Mouse (Mus musculus) cerebellum, adult 2 months (tissue): ENCODE data around the gene Pak6. TPM values are rescaled to one million over a fixed set of nuclear protein-coding genes. Genes with fewer than 3 reads are reported as not detected.

ENCODE experiments used
- DNase-seq, 2 experiments: peaks; one replicate each; pipeline ENCODE4 v3.0.0; 2021
- H3K27ac ChIP-seq: fragments of 200-500 bp; 2 replicates; pipeline ENCODE4 v1.5.1; 2012; ENCODE audit warnings: low read length, control low read depth, inconsistent platforms; ENCODE audit not compliant: insufficient read depth
- H3K27me3 ChIP-seq: fragments of 200-500 bp; 2 replicates; pipeline ENCODE4 v1.6.1; 2012; ENCODE audit warnings: inconsistent platforms, mild to moderate bottlenecking, low read length, moderate library complexity; ENCODE audit not compliant: control insufficient read depth, insufficient read depth
- H3K4me1 ChIP-seq: fragments of 200-500 bp; 2 replicates; pipeline ENCODE4 v1.6.1; 2011; ENCODE audit warnings: low read length; ENCODE audit not compliant: control insufficient read depth, insufficient read depth
- H3K4me3 ChIP-seq: fragments of 200-500 bp; replicated peaks from 2 replicates; pipeline ENCODE3; 2011; ENCODE audit warnings: mild to moderate bottlenecking, low read depth, low read length, control low read depth; ENCODE audit not compliant: insufficient read depth
- CTCF ChIP-seq: fragments of 200-500 bp; IDR thresholded peaks from 2 replicates; pipeline ENCODE4 v1.5.1; 2011; ENCODE audit warnings: low read depth, mild to moderate bottlenecking, control low read depth, low read length, moderate library complexity, borderline replicate concordance; ENCODE audit not compliant: insufficient read depth
- POLR2A ChIP-seq: fragments of 200-500 bp; IDR thresholded peaks from 2 replicates; pipeline ENCODE4 v1.6.1; 2011; ENCODE audit warnings: low read length, control low read depth, borderline replicate concordance; ENCODE audit not compliant: insufficient read depth
- WGBS: fragments of 180-500 bp; shearing (Covaris S2); methylation state at CpG from one replicate; pipeline ENCODE4 v1.1.7; 2018; 5-methylcytosine and 5-hydroxymethylcytosine counted together
- polyA plus RNA-seq: library from polyadenylated mRNA; depleted of rRNA; stranded (reverse); fragments of >200 nt; gene quantifications from 2 replicates; pipeline ENCODE4 v1.2.3, GENCODE M21; 2012

Gene Pak6
- polyA plus RNA-seq, 1 experiment, result 6.4 TPM

DNA sequence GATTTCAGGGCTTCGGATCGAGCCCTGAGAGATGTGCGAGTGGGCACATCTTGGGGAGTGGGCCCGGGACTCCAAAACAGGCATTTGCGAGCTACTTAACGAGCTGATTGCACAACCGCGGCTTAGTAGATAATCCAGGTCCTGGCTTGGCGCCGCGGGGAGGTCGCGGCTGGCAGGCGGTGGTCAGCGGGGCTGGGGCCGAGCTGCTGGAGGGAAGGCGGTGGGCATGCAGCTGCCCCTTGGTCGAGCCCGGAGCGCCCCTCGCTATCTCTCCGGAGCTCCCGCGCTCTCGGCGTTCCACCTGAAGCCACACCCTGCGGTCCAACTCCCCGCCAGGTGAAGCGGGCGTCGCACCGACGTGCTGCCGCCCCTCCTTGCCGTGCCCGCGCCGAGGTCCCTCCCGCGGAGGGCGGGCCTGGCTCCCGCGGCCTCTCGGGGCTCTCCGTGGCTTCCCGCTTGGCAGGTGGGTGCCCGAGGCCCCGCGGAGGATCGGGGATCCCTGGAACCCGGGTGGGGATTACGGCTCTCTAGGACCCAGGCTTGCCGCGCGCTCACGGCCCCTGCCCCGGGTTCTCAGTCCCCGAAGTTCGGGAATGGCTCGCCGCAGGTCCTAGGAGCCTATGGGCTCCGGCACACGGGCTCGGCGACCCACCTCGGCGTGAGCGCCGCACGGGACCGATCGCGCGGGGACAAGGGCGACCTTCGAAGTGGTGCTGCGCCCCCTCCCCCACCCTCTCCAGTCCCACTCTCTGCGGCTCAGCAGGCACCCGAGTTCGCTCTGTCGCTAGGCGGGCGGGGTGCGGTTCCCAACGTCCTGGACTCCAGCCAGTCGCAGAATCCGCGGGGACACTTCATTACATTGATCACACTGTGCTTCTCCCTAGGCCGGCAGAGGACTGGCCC is 14.0 kb downstream of the Pak6 start:
- peak; percentile 21 to 35 for DNase-seq
- no peaks in the 10 kb centered on the region for H3K4me1 ChIP-seq
- no peak overlapping the region for H3K27ac ChIP-seq
- peak overlapping the region; percentile 42 for H3K4me3 ChIP-seq
- TF ChIP-seq POLR2A (no peak), CTCF (no peak)
- 2% methylated on average over 89 of the region's 89 CpGs for WGBS
- H3K27me3 ChIP-seq, result no peaks in the 10 kb centered on the region

DNA sequence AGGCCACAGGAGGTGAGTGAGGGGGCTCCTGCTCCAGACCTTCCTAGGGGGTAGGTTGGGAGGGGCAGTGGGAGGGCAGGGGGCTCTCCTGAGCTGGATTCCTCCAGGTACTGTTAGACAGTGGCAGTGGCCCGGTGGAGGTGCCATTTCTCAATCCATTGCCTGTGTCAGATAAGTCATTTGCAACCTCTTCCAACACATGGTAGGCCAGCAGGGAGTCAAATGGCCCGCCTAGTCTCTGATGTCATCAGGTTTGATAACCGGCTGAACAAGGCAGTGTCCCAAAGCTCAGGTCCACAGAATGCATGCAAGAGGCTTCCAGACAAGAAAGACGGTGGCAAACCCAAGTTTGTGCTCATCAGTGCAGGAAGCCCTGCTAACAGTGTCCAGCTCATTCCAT is 14.7 kb downstream of the Pak6 start:
- no peak for TF ChIP-seq POLR2A
- TF ChIP-seq CTCF, result no peak
- no peak overlapping the region for H3K27ac ChIP-seq
- H3K4me1 ChIP-seq, result peaks cover 3% of the 10 kb centered on the region; the same call in 1 of the 2 replicates
- DNase-seq, result peak; percentile 62 to 71
- 5% methylated on average over 4 of the region's 4 CpGs for WGBS
- no peaks in the 10 kb centered on the region for H3K27me3 ChIP-seq
- H3K4me3 ChIP-seq, result peak overlapping the region; percentile 42

DNA sequence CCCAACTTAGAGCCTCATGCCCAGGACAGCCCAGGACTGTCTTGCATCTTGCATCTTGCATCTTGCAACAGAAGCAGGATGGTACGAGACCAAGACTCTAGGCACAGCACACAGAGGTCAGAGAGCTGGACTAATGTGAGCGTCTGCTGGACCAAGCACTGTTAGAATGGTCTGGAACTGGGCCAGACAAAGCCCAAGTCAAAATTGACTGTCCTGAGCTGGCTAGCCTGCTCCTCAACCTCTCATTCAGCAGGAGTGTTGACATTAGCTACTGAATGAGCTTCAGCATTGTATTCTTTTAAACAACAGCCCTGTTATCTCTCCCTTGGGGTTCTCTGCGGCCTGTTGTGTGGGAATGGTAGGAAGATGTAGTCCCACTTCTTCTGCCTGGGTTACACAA is 16.5 kb downstream of the Pak6 start:
- 92% methylated on average over 3 of the region's 3 CpGs for WGBS
- no peak overlapping the region for H3K4me3 ChIP-seq
- no peak for TF ChIP-seq CTCF
- no peak for TF ChIP-seq POLR2A
- no peak overlapping the region for H3K27ac ChIP-seq
- DNase-seq, result no peak
- H3K4me1 ChIP-seq, result peaks cover 3% of the 10 kb centered on the region; the same call in 1 of the 2 replicates
- no peaks in the 10 kb centered on the region for H3K27me3 ChIP-seq

DNA sequence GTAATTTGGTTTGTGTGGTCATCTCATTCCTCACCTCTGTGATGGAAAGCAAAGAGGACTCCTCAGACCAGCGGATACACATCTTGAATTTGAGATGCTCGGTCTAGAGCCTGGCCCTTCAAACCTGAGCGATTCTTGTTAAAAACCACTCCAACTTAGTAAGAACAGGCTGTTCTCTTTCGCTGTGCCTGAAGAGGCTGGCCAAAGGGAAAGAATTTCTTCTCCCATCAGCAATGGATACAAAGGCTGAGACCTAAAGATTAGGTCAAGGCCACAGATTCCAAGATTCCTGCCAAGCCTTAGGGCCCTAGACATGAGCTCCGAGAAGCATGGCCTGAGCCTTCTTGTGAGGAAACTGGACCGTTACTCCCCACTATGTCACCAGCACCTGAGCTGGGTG is 17.8 kb downstream of the Pak6 start:
- no peak overlapping the region for H3K27ac ChIP-seq
- peaks cover 3% of the 10 kb centered on the region; the same call in 1 of the 2 replicates for H3K4me1 ChIP-seq
- H3K27me3 ChIP-seq, result no peaks in the 10 kb centered on the region
- WGBS, result 94% methylated on average over 6 of the region's 6 CpGs
- no peak for DNase-seq
- no peak overlapping the region for H3K4me3 ChIP-seq
- TF ChIP-seq CTCF, result no peak
- no peak for TF ChIP-seq POLR2A

DNA sequence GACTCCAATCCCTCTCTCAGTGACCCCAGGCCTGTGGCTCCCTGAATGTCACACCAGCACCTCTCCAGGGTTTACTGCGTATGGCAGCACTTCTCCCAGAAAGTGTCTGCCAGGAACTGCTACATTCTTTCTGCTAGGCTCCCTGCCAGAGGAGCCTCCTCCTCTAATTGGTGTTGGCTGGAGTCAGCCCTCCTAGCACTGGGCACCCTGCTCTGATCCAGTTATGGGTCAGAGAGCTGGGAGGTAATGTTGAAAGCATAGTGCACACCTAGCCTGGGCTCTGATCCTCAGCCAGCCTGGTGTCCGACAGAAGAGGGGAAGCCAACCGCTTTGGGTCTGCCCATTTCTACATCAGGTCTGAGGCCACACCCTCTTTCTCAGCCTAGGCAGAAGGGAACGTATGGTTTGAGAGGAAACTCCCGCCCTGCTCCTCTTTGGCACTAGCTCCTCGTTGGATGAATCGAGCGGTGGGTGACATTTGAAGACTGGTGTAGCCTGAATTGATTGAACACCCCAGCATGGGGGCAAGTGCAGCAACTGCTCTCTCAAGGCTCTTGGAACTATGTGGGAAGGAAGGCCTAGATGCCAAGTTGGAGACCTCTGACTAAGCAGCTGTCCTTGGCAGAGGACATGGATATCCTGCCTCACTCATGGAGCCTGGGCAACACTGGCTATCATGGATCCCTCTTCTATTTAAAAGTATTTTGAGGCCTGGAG is 19.6 kb downstream of the Pak6 start:
- Histone ChIP-seq H3K27me3 (no peaks in the 10 kb centered on the region), H3K27ac (no peak overlapping the region), H3K4me3 (no peak overlapping the region), H3K4me1 (peaks cover 3% of the 10 kb centered on the region; the same call in 1 of the 2 replicates)
- WGBS, result 27% methylated on average over 8 of the region's 8 CpGs
- no peak for DNase-seq
- TF ChIP-seq POLR2A (no peak), CTCF (no peak)

DNA sequence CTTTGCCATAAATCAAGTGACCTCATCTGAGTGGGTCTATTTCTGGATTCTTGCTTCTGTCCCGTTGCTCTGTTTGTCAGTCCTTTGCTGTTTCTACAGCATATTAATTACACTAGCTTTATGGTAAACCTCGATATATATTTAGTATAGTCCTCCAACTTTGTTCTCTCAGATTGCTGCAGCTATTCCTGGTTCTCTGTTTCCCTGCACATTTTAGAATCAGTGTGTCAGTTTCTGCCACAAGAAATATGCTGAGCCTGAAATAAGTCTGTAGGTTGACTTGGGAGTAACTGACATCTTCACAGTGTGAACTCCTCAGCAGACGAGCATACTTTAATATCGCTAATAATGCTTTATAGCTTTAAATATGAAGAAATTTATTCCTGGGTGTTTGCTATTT is 22.0 kb downstream of the Pak6 start:
- Histone ChIP-seq H3K4me1 (peaks cover 3% of the 10 kb centered on the region; the same call in 1 of the 2 replicates), H3K27me3 (no peaks in the 10 kb centered on the region), H3K27ac (no peak overlapping the region), H3K4me3 (no peak overlapping the region)
- WGBS, result 89% methylated on average over 4 of the region's 4 CpGs
- no peak for DNase-seq
- TF ChIP-seq CTCF, result no peak

DNA sequence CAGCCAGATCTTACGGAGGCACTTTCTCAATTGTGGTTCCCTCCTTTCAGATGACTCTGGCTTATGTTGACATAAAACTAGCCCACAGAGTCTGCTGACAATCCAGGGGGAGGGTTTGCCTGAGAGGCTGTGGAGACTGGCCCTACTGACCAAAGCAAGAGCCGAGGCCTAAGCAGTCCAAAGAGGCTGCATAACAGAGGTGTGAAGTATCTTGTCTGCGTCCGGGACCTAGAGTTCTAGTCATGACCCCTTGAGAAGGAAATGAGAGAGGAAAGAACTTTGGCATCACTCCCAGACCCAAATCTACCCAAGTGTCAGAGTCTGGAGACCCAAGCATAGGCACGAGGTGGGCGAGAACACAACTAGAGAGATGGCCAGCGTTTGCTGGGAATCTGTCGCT is 23.6 kb downstream of the Pak6 start:
- TF ChIP-seq CTCF, result no peak
- no peak for TF ChIP-seq POLR2A
- H3K4me1 ChIP-seq, result peaks cover 3% of the 10 kb centered on the region; the same call in 1 of the 2 replicates
- H3K27ac ChIP-seq, result no peak overlapping the region
- DNase-seq, result no peak
- 77% methylated on average over 8 of the region's 8 CpGs for WGBS
- H3K27me3 ChIP-seq, result no peaks in the 10 kb centered on the region
- no peak overlapping the region for H3K4me3 ChIP-seq

DNA sequence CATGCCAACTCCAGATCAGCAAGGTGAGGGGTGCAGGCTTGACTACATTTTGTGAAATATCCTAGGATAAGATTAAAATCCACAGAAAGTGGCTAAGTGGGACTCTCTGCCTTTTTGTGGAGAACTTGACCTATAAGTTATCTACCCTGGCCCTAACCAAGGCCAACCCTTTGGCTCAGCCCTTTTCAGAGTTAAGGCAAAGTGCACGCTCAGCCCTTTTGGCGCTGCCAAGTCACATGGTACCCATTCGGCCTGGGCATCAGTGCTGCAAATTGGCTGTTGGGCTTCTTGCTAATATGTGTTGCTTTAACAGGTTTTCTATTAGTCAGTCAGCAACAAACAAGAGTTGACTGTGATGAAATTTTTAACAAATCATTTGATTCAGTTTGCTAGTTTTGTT is 24.7 kb downstream of the Pak6 start:
- 63% methylated on average over 3 of the region's 3 CpGs for WGBS
- no peak for DNase-seq
- TF ChIP-seq POLR2A, result no peak
- no peak for TF ChIP-seq CTCF
- Histone ChIP-seq H3K27me3 (no peaks in the 10 kb centered on the region), H3K4me1 (no peaks in the 10 kb centered on the region), H3K4me3 (no peak overlapping the region), H3K27ac (no peak overlapping the region)
